Mouse (Mus musculus): ENCODE results near the gene Togaram2.

GRCm38 (mm10) chr17:71658666-71659065, 14.4 kb upstream of the Togaram2 start:
- no peak for TF ChIP-seq CTCF (IDR thresholded peaks at IDR 0.05; ENCODE audit: low read depth, low read length)
- TF ChIP-seq POLR2A (IDR thresholded peaks at IDR 0.05; ENCODE audit: extremely low read depth, insufficient read depth, low read length), result no peak
